Mouse (Mus musculus) stomach, postnatal 0 days (tissue): ENCODE data around the gene Pfn3.

Source experiments
- CTCF ChIP-seq: IDR thresholded peaks from 2 replicates; pipeline ENCODE4 v1.5.1; 2016; ENCODE audit warnings: antibody characterized with exemption, low read depth, mild to moderate bottlenecking, moderate library complexity
- EP300 ChIP-seq: optimal IDR thresholded peaks from 2 replicates; pipeline ENCODE3; 2016; ENCODE audit warnings: antibody characterized with exemption

- TF ChIP-seq CTCF, result no peak
- TF ChIP-seq EP300, result no peak
Measured at GRCm38 (mm10) chr13:55403266-55403665, 11.8 kb downstream of the Pfn3 start.
